Mouse (Mus musculus) spleen, adult 2 months (tissue): Measurements from ENCODE around the gene Prex1.
"Not testable (repeated sequence)": the region's sequence is repeated elsewhere in the genome, so short reads cannot be mapped to it uniquely, and the experiment has no call there.

Source experiments
- CTCF ChIP-seq: fragments of 200-500 bp; IDR thresholded peaks from 2 replicates; pipeline ENCODE4 v1.5.1; 2011; ENCODE audit warnings: mild to moderate bottlenecking, inconsistent platforms; ENCODE audit not compliant: insufficient read depth, insufficient read length, insufficient replicate concordance; ENCODE audit errors: extremely low read depth
- POLR2A ChIP-seq: fragments of 200-500 bp; IDR thresholded peaks from 2 replicates; pipeline ENCODE4 v1.6.1; 2011; ENCODE audit warnings: low read depth, low read length, inconsistent platforms

DNA sequence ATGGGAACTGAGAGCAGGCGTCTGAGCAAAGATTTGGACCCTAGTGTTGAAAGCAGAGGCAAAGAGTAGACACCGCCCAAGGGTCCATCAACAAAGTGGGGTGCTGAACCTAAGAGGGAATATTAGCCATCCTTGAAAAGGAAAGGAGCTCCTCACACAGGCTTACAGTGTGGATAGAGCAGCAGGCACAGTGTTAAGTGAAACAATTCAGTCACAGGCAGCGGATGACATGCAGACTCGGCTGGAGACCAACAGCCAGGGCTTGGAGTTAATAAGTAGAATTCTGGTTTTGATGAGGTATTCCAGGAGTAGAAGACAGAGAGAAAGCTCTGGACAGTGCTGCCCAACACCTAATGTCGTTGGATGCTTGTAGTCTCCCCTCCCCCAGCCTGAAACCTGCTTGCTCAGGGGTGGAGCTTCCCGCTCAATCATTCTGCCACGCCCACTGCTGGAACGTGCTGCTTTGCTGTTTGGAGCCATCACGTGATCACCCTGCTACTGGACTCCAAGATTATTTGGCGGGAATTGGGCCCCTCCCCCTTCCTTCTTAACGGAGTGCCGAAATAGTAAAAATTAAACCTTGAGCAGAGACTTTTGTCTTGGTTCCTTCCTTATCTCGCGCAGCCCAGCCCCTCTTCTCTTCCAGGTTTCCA, 32.8 kb upstream of the Prex1 start:
- TF ChIP-seq POLR2A, CTCF: not testable (repeated sequence)
